Mouse (Mus musculus) kidney, embryonic 14.5 days (tissue): ENCODE measurements at regions not wholly inside any gene's neighbourhood (a gene's known extent, or its start where the extent isn't known, plus 50 kb on each side); places are given as distances from the start of the nearest gene placed in this dataset.
A peak's percentile ranks its signal among the peaks of the same experiment; 100 is the strongest.

Experiments used
- ATAC-seq: fragments of 200-750 bp; cut with Nextera tagmentation; 2 replicates; pipeline ENCODE4 v1.8.0; 2017; ENCODE audit warnings: moderate number of reproducible peaks, mild to moderate bottlenecking, moderate TSS enrichment, moderate library complexity; ENCODE audit not compliant: low FRiP score, low TSS enrichment
- H3K27ac ChIP-seq: fragments of 300-500 bp; sonication (generic); 2 replicates; pipeline ENCODE4 v1.5.1; 2014; ENCODE audit warnings: low read depth, mild to moderate bottlenecking, low read length, moderate library complexity, mixed read lengths
- H3K27me3 ChIP-seq: fragments of 300-500 bp; sonication (generic); 2 replicates; pipeline ENCODE4 v1.6.1; 2014; ENCODE audit warnings: mild to moderate bottlenecking, low read length; ENCODE audit not compliant: control insufficient read depth, insufficient read depth
- H3K36me3 ChIP-seq: fragments of 300-500 bp; sonication (generic); 2 replicates; pipeline ENCODE4 v1.6.1; 2014; ENCODE audit warnings: low read length, mixed read lengths; ENCODE audit not compliant: control insufficient read depth, insufficient read depth
- H3K4me1 ChIP-seq: fragments of 300-500 bp; sonication (generic); 2 replicates; pipeline ENCODE4 v1.6.1; 2014; ENCODE audit warnings: low read length, mixed read lengths; ENCODE audit not compliant: control insufficient read depth, insufficient read depth
- H3K4me2 ChIP-seq: fragments of 300-500 bp; sonication (generic); replicated peaks from 2 replicates; pipeline ENCODE4 v1.6.1; 2014; ENCODE audit warnings: low read depth, mild to moderate bottlenecking, low read length
- H3K4me3 ChIP-seq: fragments of 300-500 bp; sonication (generic); 2 replicates; pipeline ENCODE4 v1.5.1; 2014; ENCODE audit warnings: mild to moderate bottlenecking, low read length
- H3K9ac ChIP-seq: fragments of 300-500 bp; sonication (generic); 2 replicates; pipeline ENCODE4 v1.6.1; 2014; ENCODE audit warnings: low read depth, mild to moderate bottlenecking, low read length, moderate library complexity
- H3K9me3 ChIP-seq: fragments of 300-500 bp; sonication (generic); 2 replicates; pipeline ENCODE4 v1.6.1; 2016; ENCODE audit warnings: low read length; ENCODE audit not compliant: control insufficient read depth
- WGBS: fragments of 180-500 bp; shearing (Covaris S2); extraction: QIAGEN DNeasy Blood & Tissue Kit; methylation state at CpG from one replicate; pipeline ENCODE4 v1.1.7; 2014; 5-methylcytosine and 5-hydroxymethylcytosine counted together

DNA sequence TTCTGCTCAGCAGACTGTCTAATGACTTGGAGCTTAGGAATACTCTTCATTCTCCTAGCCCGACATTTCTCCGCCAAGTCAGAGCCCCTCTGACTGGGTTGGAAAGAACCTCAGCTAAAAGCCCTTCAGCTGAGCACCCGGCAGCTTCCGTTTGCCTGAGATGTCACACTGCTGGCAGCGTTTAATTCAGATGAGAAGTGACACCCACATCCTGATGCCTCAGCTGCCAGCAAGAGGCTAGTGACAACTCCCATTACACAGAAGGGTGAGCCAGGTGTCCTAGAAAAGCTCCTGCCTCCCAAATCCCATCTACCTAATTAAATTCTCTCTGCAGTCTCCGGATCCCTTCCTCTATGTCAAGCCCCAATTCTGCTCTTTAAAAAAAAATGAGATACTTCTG, 670.2 kb upstream of the Arpp21 start:
- no peak overlapping the region for H3K9ac ChIP-seq
- H3K9me3 ChIP-seq, result no peaks in the 10 kb centered on the region
- H3K4me2 ChIP-seq, result no peak overlapping the region
- no peak for ATAC-seq
- H3K4me3 ChIP-seq, result no peak overlapping the region
- H3K27me3 ChIP-seq, result no peaks in the 10 kb centered on the region
- H3K4me1 ChIP-seq, result no peaks in the 10 kb centered on the region
- 89% methylated on average over 6 of the region's 6 CpGs for WGBS
- H3K36me3 ChIP-seq, result no peaks in the 10 kb centered on the region
- no peak overlapping the region for H3K27ac ChIP-seq

DNA sequence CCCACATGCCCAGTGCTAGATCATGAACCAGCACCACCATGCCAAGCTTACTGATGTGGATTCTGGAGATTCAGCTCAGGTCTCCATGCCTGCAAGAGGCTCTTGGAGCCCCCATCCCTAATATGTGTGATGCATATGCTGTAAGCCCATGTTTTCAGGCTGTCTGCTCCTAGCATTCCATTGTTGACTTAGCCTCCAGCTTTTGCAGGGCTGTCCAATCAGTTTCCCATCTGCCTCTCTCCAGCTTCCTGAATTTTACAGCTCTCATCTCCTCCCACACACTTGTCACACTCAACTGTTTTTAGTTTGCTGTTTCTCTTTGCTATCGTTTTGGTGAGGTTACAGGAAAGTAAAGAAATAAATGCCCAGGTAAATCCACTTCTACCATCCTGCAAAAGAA, 629.2 kb upstream of the Arpp21 start:
- Histone ChIP-seq H3K27me3 (no peaks in the 10 kb centered on the region), H3K9ac (no peak overlapping the region), H3K4me1 (no peaks in the 10 kb centered on the region), H3K36me3 (no peaks in the 10 kb centered on the region), H3K4me2 (no peak overlapping the region), H3K4me3 (no peak overlapping the region), H3K27ac (no peak overlapping the region), H3K9me3 (no peaks in the 10 kb centered on the region)
- 12% methylated on average over 1 of the region's 1 CpGs for WGBS
- ATAC-seq, result peak; percentile 81

- H3K4me1 ChIP-seq, result no peaks in the 10 kb centered on the region
- ATAC-seq, result no peak
- WGBS, result 66% methylated on average over 8 of the region's 8 CpGs
Observed at GRCm38 (mm10) chr9:112861136-112861535, 625.4 kb upstream of the Arpp21 start.

DNA sequence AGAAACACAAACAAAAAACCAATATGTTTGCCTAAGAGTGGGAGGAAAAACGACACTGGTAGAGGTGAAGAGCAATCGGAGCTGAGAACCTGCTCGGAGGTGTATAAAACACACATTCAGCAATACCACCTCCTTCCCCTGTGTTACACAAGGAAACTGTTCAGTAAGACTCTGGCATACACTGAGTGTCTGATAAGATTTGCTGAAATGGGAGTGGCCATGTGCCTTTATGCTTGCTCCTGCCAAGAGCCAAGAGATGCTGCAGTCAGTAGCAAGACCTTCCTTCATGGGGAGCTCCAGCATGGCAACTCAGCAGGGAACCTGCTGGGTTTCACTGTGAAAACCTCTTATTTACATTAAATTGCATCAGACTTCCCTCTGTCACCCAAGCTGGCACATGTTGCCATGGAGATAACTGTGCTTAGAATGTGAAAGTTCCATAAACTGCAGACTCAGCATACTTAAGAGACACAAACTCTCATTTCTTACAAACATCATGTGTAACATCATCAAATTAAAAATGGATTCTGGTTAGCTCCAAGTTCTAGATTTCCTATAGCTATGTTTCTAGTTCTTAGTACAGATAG, 624.7 kb upstream of the Arpp21 start:
- Histone ChIP-seq H3K4me3 (no peak overlapping the region), H3K4me2 (no peak overlapping the region), H3K27ac (no peak overlapping the region), H3K4me1 (no peaks in the 10 kb centered on the region), H3K9me3 (no peaks in the 10 kb centered on the region), H3K36me3 (no peaks in the 10 kb centered on the region), H3K27me3 (no peaks in the 10 kb centered on the region), H3K9ac (no peak overlapping the region)
- 50% methylated on average over 3 of the region's 3 CpGs for WGBS
- no peak for ATAC-seq

More at GRCm38 (mm10) chr9:112861136-112861535, 625.4 kb upstream of the Arpp21 start:
- H3K27me3 ChIP-seq, result no peaks in the 10 kb centered on the region
- H3K27ac ChIP-seq, result no peak overlapping the region
- H3K36me3 ChIP-seq, result no peaks in the 10 kb centered on the region
- no peak overlapping the region for H3K4me2 ChIP-seq
- no peak overlapping the region for H3K4me3 ChIP-seq
- H3K9me3 ChIP-seq, result no peaks in the 10 kb centered on the region
- no peak overlapping the region for H3K9ac ChIP-seq

DNA sequence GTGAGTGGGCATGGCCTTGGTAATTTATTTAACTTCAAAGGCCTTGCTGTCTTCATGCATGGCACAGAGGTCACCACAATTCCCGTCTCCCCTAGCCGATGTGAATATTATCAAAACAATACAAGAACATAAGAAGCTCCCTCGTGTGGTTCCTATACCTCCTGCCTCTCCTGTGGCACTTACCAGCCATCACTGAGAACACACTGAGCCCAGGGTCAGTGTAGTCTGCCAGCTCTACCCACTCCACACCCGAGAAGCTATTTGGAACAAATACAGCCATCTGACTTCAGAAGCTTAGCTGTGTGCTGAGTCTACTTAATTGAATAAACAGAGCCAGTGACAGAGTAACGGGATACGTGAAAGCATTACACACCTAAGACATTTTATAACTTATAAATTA, 605.7 kb upstream of the Arpp21 start:
- Histone ChIP-seq H3K9ac (no peak overlapping the region), H3K4me3 (no peak overlapping the region), H3K9me3 (no peaks in the 10 kb centered on the region), H3K27me3 (no peaks in the 10 kb centered on the region), H3K4me1 (no peaks in the 10 kb centered on the region), H3K27ac (no peak overlapping the region), H3K36me3 (no peaks in the 10 kb centered on the region), H3K4me2 (no peak overlapping the region)
- WGBS, result 17% methylated on average over 6 of the region's 6 CpGs
- no peak for ATAC-seq

GRCm38 (mm10) chr9:112839071-112839793, 603.5 kb upstream of the Arpp21 start:
- Histone ChIP-seq H3K27ac (no peak overlapping the region), H3K9me3 (no peaks in the 10 kb centered on the region), H3K4me2 (no peak overlapping the region), H3K36me3 (no peaks in the 10 kb centered on the region), H3K9ac (no peak overlapping the region), H3K4me3 (no peak overlapping the region), H3K4me1 (no peaks in the 10 kb centered on the region), H3K27me3 (no peaks in the 10 kb centered on the region)
- ATAC-seq, result no peak
- 85% methylated on average over 7 of the region's 7 CpGs for WGBS

DNA sequence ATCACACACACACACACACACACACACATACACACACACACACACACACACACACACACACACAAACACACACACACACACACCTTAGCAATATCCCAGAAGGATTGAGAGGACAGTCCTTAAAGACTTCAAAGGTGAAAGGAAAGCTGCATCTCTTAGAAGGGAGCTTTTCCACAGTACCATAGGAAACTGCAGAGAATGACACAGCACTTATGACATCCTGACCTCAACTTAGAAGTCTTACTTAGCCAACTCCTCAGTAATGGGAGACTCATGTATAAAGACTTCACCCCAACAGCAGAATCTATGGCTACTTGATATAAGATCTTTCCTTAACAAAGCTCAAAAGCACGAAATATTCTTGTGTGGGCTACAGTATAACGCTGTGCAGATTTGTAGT, 601.8 kb upstream of the Arpp21 start:
- Histone ChIP-seq H3K27ac (no peak overlapping the region), H3K4me2 (no peak overlapping the region), H3K9ac (no peak overlapping the region), H3K9me3 (no peaks in the 10 kb centered on the region), H3K36me3 (no peaks in the 10 kb centered on the region), H3K27me3 (no peaks in the 10 kb centered on the region), H3K4me3 (no peak overlapping the region), H3K4me1 (no peaks in the 10 kb centered on the region)
- ATAC-seq, result no peak
- 94% methylated on average over 2 of the region's 2 CpGs for WGBS

GRCm38 (mm10) chr9:112834441-112835245, 598.9 kb upstream of the Arpp21 start:
- Histone ChIP-seq H3K9me3 (no peaks in the 10 kb centered on the region), H3K9ac (no peak overlapping the region), H3K36me3 (no peaks in the 10 kb centered on the region), H3K27ac (no peak overlapping the region), H3K4me3 (no peak overlapping the region), H3K27me3 (no peaks in the 10 kb centered on the region), H3K4me2 (no peak overlapping the region), H3K4me1 (no peaks in the 10 kb centered on the region)
- no peak for ATAC-seq
- 87% methylated on average over 5 of the region's 5 CpGs for WGBS

GRCm38 (mm10) chr9:112831102-112831501, 595.4 kb upstream of the Arpp21 start:
- WGBS, result 95% methylated on average over 2 of the region's 2 CpGs
- ATAC-seq, result no peak

More at GRCm38 (mm10) chr9:112831102-112831501, 595.4 kb upstream of the Arpp21 start:
- H3K9me3 ChIP-seq, result no peaks in the 10 kb centered on the region
- H3K27ac ChIP-seq, result no peak overlapping the region
- no peaks in the 10 kb centered on the region for H3K27me3 ChIP-seq
- no peaks in the 10 kb centered on the region for H3K4me1 ChIP-seq
- H3K4me3 ChIP-seq, result no peak overlapping the region
- no peaks in the 10 kb centered on the region for H3K36me3 ChIP-seq
- no peak overlapping the region for H3K9ac ChIP-seq
- no peak overlapping the region for H3K4me2 ChIP-seq
